Comparison of ENCODE assay signal across 8 mouse cellular contexts in the genomic region with DNA sequence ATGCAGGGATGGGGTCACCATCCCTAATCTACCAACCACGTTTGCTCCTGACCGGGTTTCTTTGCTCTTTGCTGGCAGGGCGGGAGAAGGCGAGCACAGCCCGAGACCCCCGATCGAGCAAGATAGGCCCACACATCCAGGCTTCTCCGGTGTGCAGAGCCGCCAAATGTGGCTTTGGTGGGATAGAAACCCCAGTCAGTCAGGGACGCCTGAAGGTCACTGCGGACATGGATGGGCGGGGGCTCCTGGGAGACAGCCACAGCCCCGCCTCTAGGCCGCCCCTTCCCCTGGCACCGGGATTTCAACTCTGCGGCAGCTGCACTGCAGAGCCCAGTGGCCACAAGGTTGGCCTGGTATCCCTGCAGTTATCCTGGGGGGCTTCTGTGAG. TPM values are rescaled to one million over a fixed set of nuclear protein-coding genes. Genes with fewer than 3 reads are reported as not detected.
A peak's percentile ranks its signal among the peaks of the same experiment; 100 is the strongest.
DNase-seq lines count a peak whose midpoint lies in the region; ATAC-seq lines count a peak whose summit lies in the region.

No protein-coding gene starts in this region.

- peak overlapping the region; percentile 62 for H3K4me2 ChIP-seq in embryonic facial prominence, embryonic 11.5 days (ENCODE audit: low read depth, low read length)
- peak overlapping the region; percentile 83 for H3K4me2 ChIP-seq in hindbrain, embryonic 16.5 days (ENCODE audit: low read length)
- H3K4me2 ChIP-seq in neural tube, embryonic 12.5 days (replicated peaks), result peak overlapping the region; percentile 73

- no peaks in the 10 kb centered on the region for H3K36me3 ChIP-seq in embryonic facial prominence, embryonic 11.5 days (replicated peaks; ENCODE audit: control insufficient read depth, insufficient read depth, low read depth, low read length)
- no peaks in the 10 kb centered on the region for H3K36me3 ChIP-seq in hindbrain, embryonic 16.5 days (ENCODE audit: control insufficient read depth, insufficient read depth, low read length)
- no peaks in the 10 kb centered on the region for H3K36me3 ChIP-seq in neural tube, embryonic 12.5 days

- peak overlapping the region; percentile 23 for H3K4me3 ChIP-seq in embryonic facial prominence, embryonic 11.5 days (ENCODE audit: low read depth, low read length)
- peak overlapping the region; percentile 61 for H3K4me3 ChIP-seq in hindbrain, embryonic 16.5 days (ENCODE audit: low read length)
- H3K4me3 ChIP-seq in neural tube, embryonic 12.5 days, result peak overlapping the region; percentile 41

- no peak overlapping the region for H3K9ac ChIP-seq in embryonic facial prominence, embryonic 11.5 days (replicated peaks; ENCODE audit: low read length)
- peak overlapping the region; percentile 71 for H3K9ac ChIP-seq in hindbrain, embryonic 16.5 days (ENCODE audit: low read depth, low read length)
- peak overlapping the region; percentile 57 for H3K9ac ChIP-seq in neural tube, embryonic 12.5 days

- DNase-seq in left cerebral cortex, adult 11 months (ENCODE audit: low spot score), result peak; percentile 23
- DNase-seq in left cerebral cortex, adult 18-20 months (ENCODE audit: low spot score in 2 of 2), result no peak
- DNase-seq in embryonic facial prominence, embryonic 11.5 days (ENCODE audit: low spot score), result peak; percentile 1
- DNase-seq in lung, postnatal 14 days, result no peak
- DNase-seq in spleen, postnatal 36 days (ENCODE audit: low spot score in 2 of 2), result no peak

- H3K9me3 ChIP-seq in embryonic facial prominence, embryonic 11.5 days (replicated peaks; ENCODE audit: control insufficient read depth, low read length), result no peaks in the 10 kb centered on the region
- no peaks in the 10 kb centered on the region for H3K9me3 ChIP-seq in hindbrain, embryonic 16.5 days (ENCODE audit: control insufficient read depth, low read length)
- no peaks in the 10 kb centered on the region for H3K9me3 ChIP-seq in neural tube, embryonic 12.5 days

- WGBS in embryonic facial prominence, embryonic 11.5 days, result 2% methylated on average over 16 of the region's 16 CpGs
- WGBS in hindbrain, embryonic 16.5 days, result 1% methylated on average over 16 of the region's 16 CpGs
- WGBS in neural tube, embryonic 12.5 days, result under 1% methylated on average over 16 of the region's 16 CpGs

- ATAC-seq in embryonic facial prominence, embryonic 11.5 days (replicated peaks; ENCODE audit: insufficient number of reproducible peaks, low FRiP score, low TSS enrichment, low read depth), result peak; percentile 35
- ATAC-seq in hindbrain, embryonic 16.5 days, result peak; percentile 67
- ATAC-seq in neural tube, embryonic 12.5 days (ENCODE audit: low FRiP score, low read depth), result peak; percentile 72
- ATAC-seq in granulocyte monocyte progenitor cell, adult 5-6 weeks (replicated peaks; ENCODE audit: poor library complexity, severe bottlenecking), result no peak

- peaks cover 13% of the 10 kb centered on the region for H3K27me3 ChIP-seq in embryonic facial prominence, embryonic 11.5 days (ENCODE audit: control insufficient read depth, insufficient read depth, low read length)
- H3K27me3 ChIP-seq in hindbrain, embryonic 16.5 days (replicated peaks; ENCODE audit: control insufficient read depth, insufficient read depth, low read length), result no peaks in the 10 kb centered on the region
- H3K27me3 ChIP-seq in neural tube, embryonic 12.5 days (replicated peaks), result peaks cover 35% of the 10 kb centered on the region

- H3K27ac ChIP-seq in embryonic facial prominence, embryonic 11.5 days (replicated peaks; ENCODE audit: low read depth, low read length), result no peak overlapping the region
- H3K27ac ChIP-seq in hindbrain, embryonic 16.5 days (ENCODE audit: low read depth, low read length), result peak overlapping the region; percentile 86
- H3K27ac ChIP-seq in neural tube, embryonic 12.5 days, result no peak overlapping the region

- no peaks in the 10 kb centered on the region for H3K4me1 ChIP-seq in embryonic facial prominence, embryonic 11.5 days (ENCODE audit: control insufficient read depth, insufficient read depth, low read length)
- H3K4me1 ChIP-seq in hindbrain, embryonic 16.5 days (ENCODE audit: control insufficient read depth, insufficient read depth, low read depth, low read length), result peaks cover 12% of the 10 kb centered on the region
- H3K4me1 ChIP-seq in neural tube, embryonic 12.5 days, result peaks cover 9% of the 10 kb centered on the region

RNA-seq across cellular contexts. Expression of a gene that starts 0.4 kb away (rescaled TPM):
- total RNA-seq in left cerebral cortex, adult 18-20 months (2021), result 100 to 1,000 TPM; 674 to 788 TPM
- polyA plus RNA-seq in embryonic facial prominence, embryonic 11.5 days (2014; fragmentation: Nextera tagmentation; extraction: Ambion mirVana), result 3.5 and 4.6 TPM in 2 replicates
- 238 and 264 TPM in 2 replicates for polyA plus RNA-seq in hindbrain, embryonic 16.5 days (2015; fragmentation: Nextera tagmentation; extraction: Ambion mirVana)
- 37.4 and 41.3 TPM in 2 replicates for polyA plus RNA-seq in neural tube, embryonic 12.5 days (2016; fragmentation: Nextera tagmentation; extraction: Ambion mirVana)
- not detected in 2 replicates for total RNA-seq in granulocyte monocyte progenitor cell, adult 5-6 weeks (2014; fragmentation: Nextera tagmentation)
- total RNA-seq in granulocyte monocyte progenitor cell, adult 5-6 weeks (2017), result not detected in 2 replicates

Comparison
In these comparisons a context has a peak if more than half of its experiments do, and no peak if none do; other contexts are left out.
1. DNase-seq: peak in left cerebral cortex, adult 11 months (single experiment) and embryonic facial prominence, embryonic 11.5 days (single experiment); none in left cerebral cortex, adult 18-20 months (0 of 2), lung, postnatal 14 days (single experiment) and spleen, postnatal 36 days (0 of 2).
2. Peak in every context shown above with its lines, with median percentiles within 50 percentile points of each other: H3K4me2 ChIP-seq and H3K4me3 ChIP-seq.